Mouse (Mus musculus): ENCODE data around the gene Itpkb.

GRCm38 (mm10) chr1:180385308-180385707 is 55.0 kb downstream of the Itpkb start:
- TF ChIP-seq EP300 (IDR thresholded peaks at IDR 0.05; ENCODE audit: low read depth) (no peak), CTCF (IDR thresholded peaks at IDR 0.05; ENCODE audit: low read depth) (no peak)
